Mouse (Mus musculus) embryo, embryonic 10.5 days (tissue): Measurements from ENCODE around the gene Ddx56.
A peak's percentile ranks its signal among the peaks of the same experiment; 100 is the strongest.

ENCODE experiments used
- DNase-seq: peaks from one replicate; pipeline ENCODE4 v3.0.0-alpha.2; 2015; ENCODE audit warnings: low spot score

Gene Ddx56

GRCm38 (mm10) chr11:6267320-6268254, at the start of gene Ddx56:
TSS of gene Ddx56 (minus strand) at chr11:6267772.
- DNase-seq, result peak; percentile 97

- no peak for DNase-seq
Observed at GRCm38 (mm10) chr11:6316821-6317220, 49.2 kb upstream of the Ddx56 start.

- DNase-seq, result no peak
Observed at GRCm38 (mm10) chr11:6313874-6314406, 46.4 kb upstream of the Ddx56 start.

- no peak for DNase-seq
Observed at GRCm38 (mm10) chr11:6308181-6308580, 40.6 kb upstream of the Ddx56 start.

GRCm38 (mm10) chr11:6305943-6306430, 38.4 kb upstream of the Ddx56 start:
- no peak for DNase-seq

GRCm38 (mm10) chr11:6302793-6303192, 35.2 kb upstream of the Ddx56 start:
- DNase-seq, result no peak

- DNase-seq, result no peak
Observed at GRCm38 (mm10) chr11:6299435-6299834, 31.9 kb upstream of the Ddx56 start.

GRCm38 (mm10) chr11:6296077-6296476, 28.5 kb upstream of the Ddx56 start:
- no peak for DNase-seq

- DNase-seq, result no peak
Observed at GRCm38 (mm10) chr11:6294632-6295031, 27.1 kb upstream of the Ddx56 start.

GRCm38 (mm10) chr11:6293601-6294000, 26.0 kb upstream of the Ddx56 start:
- no peak for DNase-seq

GRCm38 (mm10) chr11:6292988-6293349, 25.4 kb upstream of the Ddx56 start:
- DNase-seq, result no peak

- peak; percentile 80 for DNase-seq
Observed at GRCm38 (mm10) chr11:6292116-6292987, 24.8 kb upstream of the Ddx56 start.

GRCm38 (mm10) chr11:6291401-6292115, 24.0 kb upstream of the Ddx56 start, which contains the start of gene Ogdh:
TSS of gene Ogdh (plus strand) at chr11:6291633.
- DNase-seq, result peak; percentile 99

GRCm38 (mm10) chr11:6290883-6291282, 23.3 kb upstream of the Ddx56 start:
- no peak for DNase-seq

GRCm38 (mm10) chr11:6290138-6290537, 22.6 kb upstream of the Ddx56 start:
- no peak for DNase-seq

GRCm38 (mm10) chr11:6282940-6283339, 15.4 kb upstream of the Ddx56 start:
- no peak for DNase-seq

- no peak for DNase-seq
Observed at GRCm38 (mm10) chr11:6276466-6276865, 8.9 kb upstream of the Ddx56 start.

- no peak for DNase-seq
Observed at GRCm38 (mm10) chr11:6275094-6275484, 7.5 kb upstream of the Ddx56 start.

- peak; percentile 99 for DNase-seq
Observed at GRCm38 (mm10) chr11:6274387-6275093, 7.0 kb upstream of the Ddx56 start, which contains the start of gene Tmed4. TSS of gene Tmed4 (minus strand) at chr11:6274870.

GRCm38 (mm10) chr11:6273607-6274006, 6.0 kb upstream of the Ddx56 start:
- DNase-seq, result no peak

- no peak for DNase-seq
Observed at GRCm38 (mm10) chr11:6266621-6267020, 951 bp downstream of the Ddx56 start.
